Mouse (Mus musculus): ENCODE measurements around the gene Spred3.

DNA sequence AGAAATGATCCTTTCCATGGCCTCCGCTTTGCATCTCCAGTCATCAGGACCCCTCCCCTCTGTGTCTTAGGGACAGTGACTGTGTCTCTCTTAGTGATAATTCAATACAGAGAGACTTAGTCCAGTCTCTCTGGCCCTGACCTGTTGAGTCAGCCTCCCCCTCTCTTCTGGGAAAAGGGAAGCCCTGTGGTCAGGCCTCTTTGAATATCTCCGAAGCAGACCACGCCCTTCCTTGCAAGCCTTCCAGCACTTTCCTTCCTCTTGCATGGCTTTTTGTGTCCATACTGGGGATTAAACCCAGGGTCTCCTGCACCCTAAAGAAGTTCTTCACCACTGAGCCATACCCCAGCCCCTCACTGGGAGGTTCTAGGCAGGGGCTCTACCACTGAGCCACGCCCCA, 26.2 kb downstream of the Spred3 start:
- TF ChIP-seq CTCF (IDR thresholded peaks at IDR 0.05; ENCODE audit: low read depth, low read length) (no peak), POLR2A (IDR thresholded peaks at IDR 0.05; ENCODE audit: extremely low read depth, insufficient read depth, low read length) (no peak)

Measured in liver, adult 2 months (tissue).